Mouse (Mus musculus) embryonic fibroblast, embryonic 13.5 days (primary cell): ENCODE measurements around the gene Pde4c.

ENCODE experiments used
- CTCF ChIP-seq: IDR thresholded peaks from 2 replicates; pipeline ENCODE4 v1.5.1; 2011; ENCODE audit warnings: mild to moderate bottlenecking, control low read depth, low read length, moderate library complexity, borderline replicate concordance; ENCODE audit not compliant: insufficient read depth
- POLR2A ChIP-seq: IDR thresholded peaks from 2 replicates; pipeline ENCODE4 v1.6.1; 2011; ENCODE audit warnings: low read depth, mild to moderate bottlenecking, control low read depth, low read length, moderate library complexity

- peak; percentile 49; the same call in 1 of the 2 replicates for TF ChIP-seq POLR2A
- TF ChIP-seq CTCF, result no peak
Observed at GRCm38 (mm10) chr8:70674109-70674508, 49.4 kb upstream of the Pde4c start.
